Mouse (Mus musculus) megakaryocyte, embryonic 14.5 days (primary cell): Measurements from ENCODE around the gene Olfr531.

Source experiments
- FLI1 ChIP-seq: IDR thresholded peaks from 2 replicates; pipeline ENCODE4 v1.6.1; 2012; ENCODE audit warnings: low read length, inconsistent platforms, mixed read lengths
- GATA1 ChIP-seq: IDR thresholded peaks from 3 replicates; pipeline ENCODE4 v1.6.1; 2012; ENCODE audit warnings: mixed read lengths, low read length, inconsistent platforms, borderline replicate concordance

DNA sequence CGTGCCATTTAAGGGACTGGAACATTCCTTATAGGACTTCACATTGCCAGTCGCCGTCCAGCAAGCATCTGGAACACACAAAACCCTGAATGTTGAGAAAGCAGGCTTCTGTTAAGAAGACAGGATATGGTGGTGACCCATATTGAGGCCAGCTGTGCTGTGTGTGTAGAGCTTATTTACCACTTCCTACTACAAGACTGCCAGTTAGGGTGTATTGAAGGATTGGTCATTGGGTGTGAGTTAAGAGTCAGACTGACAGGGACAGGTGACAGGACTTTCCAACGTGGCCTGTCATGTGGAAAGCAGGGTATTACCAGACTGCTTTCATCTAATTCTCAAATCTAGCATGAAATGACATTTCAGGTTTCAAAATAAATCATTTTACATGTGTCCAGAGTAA is 28.4 kb downstream of the Olfr531 start:
- TF ChIP-seq GATA1, result no peak
- TF ChIP-seq FLI1, result no peak
